Mouse (Mus musculus): ENCODE measurements around the gene Usp16. TPM values are rescaled to one million over a fixed set of nuclear protein-coding genes. Genes with fewer than 3 reads are reported as not detected.

Usp16 gene
- polyA plus RNA-seq, 1 experiment from 2014 or later = 53.5 TPM

GRCm38 (mm10) chr16:87524228-87524627 lies 69.7 kb downstream of the Usp16 start:
- Histone ChIP-seq H3K4me3 (ENCODE audit: low read depth, low read length) (no peak overlapping the region), H3K27ac (ENCODE audit: low read length) (no peak overlapping the region), H3K4me1 (ENCODE audit: control insufficient read depth, insufficient read depth, low read length) (no peaks in the 10 kb centered on the region), H3K9me3 (ENCODE audit: control insufficient read depth, low read depth, low read length) (no peaks in the 10 kb centered on the region), H3K36me3 (ENCODE audit: control insufficient read depth, insufficient read depth, low read length) (no peaks in the 10 kb centered on the region), H3K27me3 (ENCODE audit: control insufficient read depth, insufficient read depth, low read length) (no peaks in the 10 kb centered on the region), H3K4me2 (replicated peaks; ENCODE audit: low read depth, low read length) (no peak overlapping the region), H3K9ac (replicated peaks; ENCODE audit: low read depth, low read length) (no peak overlapping the region)
- ATAC-seq (ENCODE audit: insufficient number of reproducible peaks, insufficient read depth, low FRiP score, low read depth) = no peak
- WGBS = 70% methylated on average over 5 of the region's 5 CpGs

GRCm38 (mm10) chr16:87527553-87528249 lies 73.2 kb downstream of the Usp16 start:
- Histone ChIP-seq H3K36me3 (ENCODE audit: control insufficient read depth, insufficient read depth, low read length) (no peaks in the 10 kb centered on the region), H3K4me1 (ENCODE audit: control insufficient read depth, insufficient read depth, low read length) (no peaks in the 10 kb centered on the region), H3K4me3 (ENCODE audit: low read depth, low read length) (no peak overlapping the region), H3K9ac (replicated peaks; ENCODE audit: low read depth, low read length) (no peak overlapping the region), H3K4me2 (replicated peaks; ENCODE audit: low read depth, low read length) (no peak overlapping the region), H3K27ac (ENCODE audit: low read length) (no peak overlapping the region), H3K9me3 (ENCODE audit: control insufficient read depth, low read depth, low read length) (no peaks in the 10 kb centered on the region), H3K27me3 (ENCODE audit: control insufficient read depth, insufficient read depth, low read length) (no peaks in the 10 kb centered on the region)
- ATAC-seq (ENCODE audit: insufficient number of reproducible peaks, insufficient read depth, low FRiP score, low read depth) = no peak
- WGBS = 40% methylated on average over 8 of the region's 8 CpGs

- ATAC-seq (ENCODE audit: insufficient number of reproducible peaks, insufficient read depth, low FRiP score, low read depth) = no peak
- Histone ChIP-seq H3K9me3 (ENCODE audit: control insufficient read depth, low read depth, low read length) (no peaks in the 10 kb centered on the region), H3K4me2 (replicated peaks; ENCODE audit: low read depth, low read length) (no peak overlapping the region), H3K27ac (ENCODE audit: low read length) (no peak overlapping the region), H3K27me3 (ENCODE audit: control insufficient read depth, insufficient read depth, low read length) (no peaks in the 10 kb centered on the region), H3K4me1 (ENCODE audit: control insufficient read depth, insufficient read depth, low read length) (no peaks in the 10 kb centered on the region), H3K9ac (replicated peaks; ENCODE audit: low read depth, low read length) (no peak overlapping the region), H3K36me3 (ENCODE audit: control insufficient read depth, insufficient read depth, low read length) (no peaks in the 10 kb centered on the region), H3K4me3 (ENCODE audit: low read depth, low read length) (no peak overlapping the region)
- WGBS = 56% methylated on average over 10 of the region's 10 CpGs
Measured at GRCm38 (mm10) chr16:87528755-87529154, 74.3 kb downstream of the Usp16 start.

Other genes starting within 250 kb of the Usp16 start
- gene N6amt1, start 100.5 kb upstream of the Usp16 start, polyA plus RNA-seq (2014; fragmentation: Nextera tagmentation; extraction: Ambion mirVana) = 26.7 and 29.6 TPM in 2 replicates
- 34.9 and 37.7 TPM in 2 replicates for gene Ltn1, start 22.1 kb upstream of the Usp16 start, polyA plus RNA-seq (2014; fragmentation: Nextera tagmentation; extraction: Ambion mirVana)
- gene Rwdd2b, start 14.1 kb upstream of the Usp16 start, polyA plus RNA-seq (2014; fragmentation: Nextera tagmentation; extraction: Ambion mirVana) = 11.0 TPM in 2 replicates
- gene Cct8, start 41.2 kb downstream of the Usp16 start, polyA plus RNA-seq (2014; fragmentation: Nextera tagmentation; extraction: Ambion mirVana) = 396 and 425 TPM in 2 replicates
- gene Map3k7cl, start 98.6 kb downstream of the Usp16 start, polyA plus RNA-seq (2014; fragmentation: Nextera tagmentation; extraction: Ambion mirVana) = 0.39 and 0.66 TPM in 2 replicates
- 15.3 and 16.2 TPM in 2 replicates for gene Bach1, start 244.2 kb downstream of the Usp16 start, polyA plus RNA-seq (2014; fragmentation: Nextera tagmentation; extraction: Ambion mirVana)